Mouse (Mus musculus) forebrain, embryonic 10.5 days (tissue): ENCODE data around the gene Rsph3b. TPM values are rescaled to one million over a fixed set of nuclear protein-coding genes. Genes with fewer than 3 reads are reported as not detected.

Experiments
- microRNA-seq: library from miRNA; unstranded; fragments of <30 nt; microRNA quantifications from one replicate; pipeline ENCODE4, GENCODE M21; 2017
- polyA plus RNA-seq: library from polyadenylated mRNA; unstranded; fragments of >200 nt; fragmentation: Nextera tagmentation; extraction: Ambion mirVana; gene quantifications from 2 replicates; pipeline ENCODE4 v1.2.1, GENCODE M21; 2016

Gene Rsph3b
- polyA plus RNA-seq, 1 experiment from 2014 or later, result 37.0 TPM

Small RNA genes lying within 50 kb of the gene (microRNA-seq; reads per million reads assigned to microRNA genes)
- gene Mir692-1, result not detected

Other genes starting within 250 kb of the Rsph3b start
- 103 and 116 TPM in 2 replicates for gene Ezr, start 165.9 kb downstream of the Rsph3b start, polyA plus RNA-seq
- gene Tagap1, start 12.5 kb upstream of the Rsph3b start, polyA plus RNA-seq, result 52.0 and 53.4 TPM in 2 replicates
- gene Rnaset2b, start 22.0 kb upstream of the Rsph3b start, polyA plus RNA-seq, result 114 and 121 TPM in 2 replicates
- gene Gm49721, start 30.2 kb upstream of the Rsph3b start, polyA plus RNA-seq, result 0.31 TPM in 1 of 2 replicates, not detected in the other
- not detected in 2 replicates for gene Gm1604a, start 76.9 kb upstream of the Rsph3b start, polyA plus RNA-seq
- 23.6 and 25.3 TPM in 2 replicates for gene Rps6ka2, start 221.4 kb upstream of the Rsph3b start, polyA plus RNA-seq